Mouse (Mus musculus) liver, postnatal 0 days (tissue): ENCODE results near the gene Rnf34. TPM values are rescaled to one million over a fixed set of nuclear protein-coding genes. Genes with fewer than 3 reads are reported as not detected.

Experiments used
- ATAC-seq: fragments of 200-750 bp; cut with Nextera tagmentation; 2 replicates; pipeline ENCODE4 v1.8.0; 2017; ENCODE audit warnings: mild to moderate bottlenecking, moderate library complexity
- DNase-seq: peaks from one replicate; pipeline ENCODE4 v3.0.0-alpha.2; 2016
- H3K27ac ChIP-seq: fragments of 300-500 bp; sonication (generic); 2 replicates; pipeline ENCODE4 v1.5.1; 2014; ENCODE audit warnings: antibody characterized with exemption, moderate library complexity, mild to moderate bottlenecking, low read depth
- H3K27me3 ChIP-seq: fragments of 300-500 bp; sonication (generic); 2 replicates; pipeline ENCODE4 v1.6.1; 2014; ENCODE audit warnings: low read length, control low read depth, mixed read lengths; ENCODE audit not compliant: insufficient read depth
- H3K36me3 ChIP-seq: fragments of 300-500 bp; sonication (generic); replicated peaks from 2 replicates; pipeline ENCODE4 v1.6.1; 2014; ENCODE audit warnings: mild to moderate bottlenecking, control low read depth, low read length, moderate library complexity, mixed read lengths; ENCODE audit not compliant: insufficient read depth
- H3K4me1 ChIP-seq: fragments of 300-500 bp; sonication (generic); 2 replicates; pipeline ENCODE4 v1.6.1; 2014; ENCODE audit warnings: antibody characterized with exemption, mild to moderate bottlenecking, control low read depth; ENCODE audit not compliant: insufficient read depth
- H3K4me2 ChIP-seq: fragments of 300-500 bp; sonication (generic); 2 replicates; pipeline ENCODE4 v1.6.1; 2014; ENCODE audit warnings: low read depth, mild to moderate bottlenecking, low read length, moderate library complexity, mixed read lengths
- H3K4me3 ChIP-seq: fragments of 300-500 bp; sonication (generic); 2 replicates; pipeline ENCODE4 v1.5.1; 2014; ENCODE audit warnings: low read depth, low read length
- H3K9ac ChIP-seq: fragments of 300-500 bp; sonication (generic); replicated peaks from 2 replicates; pipeline ENCODE4 v1.6.1; 2014; ENCODE audit warnings: mild to moderate bottlenecking, moderate library complexity
- H3K9me3 ChIP-seq: fragments of 300-500 bp; sonication (generic); 2 replicates; pipeline ENCODE4 v1.6.1; 2016; ENCODE audit warnings: mild to moderate bottlenecking, control low read depth, low read length, mixed read lengths
- CTCF ChIP-seq: sonication (generic); IDR thresholded peaks from 2 replicates; pipeline ENCODE4 v1.5.1; 2016; ENCODE audit warnings: antibody characterized with exemption, low read depth
- EP300 ChIP-seq: IDR thresholded peaks from 2 replicates; pipeline ENCODE4 v1.6.1; 2016; ENCODE audit warnings: antibody characterized with exemption, low read depth, mild to moderate bottlenecking
- WGBS: fragments of 180-500 bp; shearing (Covaris S2); extraction: QIAGEN DNeasy Blood & Tissue Kit; methylation state at CpG from one replicate; pipeline ENCODE4 v1.1.7; 2014; ENCODE audit not compliant: insufficient replicate concordance; 5-methylcytosine and 5-hydroxymethylcytosine counted together
- polyA plus RNA-seq: library from polyadenylated mRNA; unstranded; fragments of >200 nt; fragmentation: Nextera tagmentation; extraction: Ambion mirVana; gene quantifications from 2 replicates; pipeline ENCODE4 v1.2.1, GENCODE M21; 2015

The Rnf34 gene
- polyA plus RNA-seq, 1 experiment from 2014 or later = 8.3 TPM

- ATAC-seq (no peak), DNase-seq (no peak)
- H3K27me3 ChIP-seq = no peaks in the 10 kb centered on the region
- no peak overlapping the region for H3K4me3 ChIP-seq
- no peaks in the 10 kb centered on the region for H3K36me3 ChIP-seq
- no peak overlapping the region for H3K27ac ChIP-seq
- no peaks in the 10 kb centered on the region for H3K4me1 ChIP-seq
- no peak overlapping the region for H3K4me2 ChIP-seq
- no peak overlapping the region for H3K9ac ChIP-seq
- no peaks in the 10 kb centered on the region for H3K9me3 ChIP-seq
- TF ChIP-seq CTCF (peak; percentile 41), EP300 (no peak)
- WGBS = 73% methylated on average over 2 of the region's 2 CpGs
These were observed 58.2 kb downstream of the Rnf34 start for GRCm38 (mm10) chr5:122908001-122908400.

- Histone ChIP-seq H3K27me3 (no peaks in the 10 kb centered on the region), H3K4me2 (no peak overlapping the region), H3K4me3 (no peak overlapping the region), H3K36me3 (no peaks in the 10 kb centered on the region), H3K9me3 (no peaks in the 10 kb centered on the region), H3K27ac (no peak overlapping the region), H3K4me1 (no peaks in the 10 kb centered on the region), H3K9ac (no peak overlapping the region)
- ATAC-seq = no peak
- 84% methylated on average over 18 of the region's 18 CpGs for WGBS
- no peak for TF ChIP-seq EP300
- no peak for TF ChIP-seq CTCF
- DNase-seq = no peak
These were observed 59.6 kb downstream of the Rnf34 start for GRCm38 (mm10) chr5:122909481-122909880.

GRCm38 (mm10) chr5:122912863-122913262 is 63.0 kb downstream of the Rnf34 start:
- TF ChIP-seq EP300 (no peak), CTCF (peak; percentile 51)
- H3K27ac ChIP-seq = no peak overlapping the region
- no peaks in the 10 kb centered on the region for H3K36me3 ChIP-seq
- H3K4me2 ChIP-seq = no peak overlapping the region
- no peak overlapping the region for H3K9ac ChIP-seq
- no peak overlapping the region for H3K4me3 ChIP-seq
- H3K27me3 ChIP-seq = no peaks in the 10 kb centered on the region
- peaks cover 9% of the 10 kb centered on the region; the same call in 1 of the 2 replicates for H3K4me1 ChIP-seq
- no peak for DNase-seq
- WGBS = 74% methylated on average over 4 of the region's 4 CpGs
- no peaks in the 10 kb centered on the region for H3K9me3 ChIP-seq
- no peak for ATAC-seq

- H3K4me3 ChIP-seq = no peak overlapping the region
- H3K27ac ChIP-seq = no peak overlapping the region
- no peaks in the 10 kb centered on the region for H3K9me3 ChIP-seq
- H3K36me3 ChIP-seq = no peaks in the 10 kb centered on the region; the same call in 1 of the 2 replicates
- no peaks in the 10 kb centered on the region for H3K27me3 ChIP-seq
- no peak overlapping the region for H3K9ac ChIP-seq
- WGBS = 69% methylated on average over 6 of the region's 6 CpGs
- DNase-seq (no peak), ATAC-seq (no peak)
- TF ChIP-seq CTCF (no peak), EP300 (no peak)
- no peak overlapping the region for H3K4me2 ChIP-seq
- peaks cover 9% of the 10 kb centered on the region; the same call in 1 of the 2 replicates for H3K4me1 ChIP-seq
These were observed 66.3 kb downstream of the Rnf34 start for GRCm38 (mm10) chr5:122916147-122916546.

GRCm38 (mm10) chr5:122917982-122918711 is 68.3 kb downstream of the Rnf34 start:
- Histone ChIP-seq H3K4me3 (no peak overlapping the region), H3K27me3 (no peaks in the 10 kb centered on the region), H3K36me3 (no peaks in the 10 kb centered on the region; the same call in 1 of the 2 replicates), H3K9me3 (no peaks in the 10 kb centered on the region), H3K9ac (no peak overlapping the region), H3K27ac (no peak overlapping the region), H3K4me1 (peaks cover 9% of the 10 kb centered on the region; the same call in 1 of the 2 replicates), H3K4me2 (no peak overlapping the region)
- no peak for ATAC-seq
- no peak for TF ChIP-seq CTCF
- no peak for TF ChIP-seq EP300
- DNase-seq = no peak
- 67% methylated on average over 7 of the region's 7 CpGs for WGBS

- no peaks in the 10 kb centered on the region for H3K27me3 ChIP-seq
- H3K4me1 ChIP-seq = peaks cover 5% of the 10 kb centered on the region; the same call in 1 of the 2 replicates
- no peaks in the 10 kb centered on the region for H3K9me3 ChIP-seq
- 79% methylated on average over 5 of the region's 5 CpGs for whole genome bisulfite sequencing
- ATAC-seq (no peak), DNase-seq (no peak)
- H3K27ac ChIP-seq = no peak overlapping the region
- H3K4me2 ChIP-seq = no peak overlapping the region
- H3K9ac ChIP-seq = no peak overlapping the region
- no peak overlapping the region for H3K4me3 ChIP-seq
- no peaks in the 10 kb centered on the region; the same call in 1 of the 2 replicates for H3K36me3 ChIP-seq
- TF ChIP-seq CTCF (no peak), EP300 (no peak)
These were observed 70.7 kb downstream of the Rnf34 start for GRCm38 (mm10) chr5:122920557-122920956.

Other genes starting within 250 kb of the Rnf34 start
- gene Ift81, start 235.5 kb upstream of the Rnf34 start, polyA plus RNA-seq = 2.7 TPM in 2 replicates
- gene P2rx7, start 206.1 kb upstream of the Rnf34 start, polyA plus RNA-seq = 1.7 and 2.1 TPM in 2 replicates
- 36.0 and 36.2 TPM in 2 replicates for gene P2rx4, start 142.5 kb upstream of the Rnf34 start, polyA plus RNA-seq
- gene Camkk2, start 70.6 kb upstream of the Rnf34 start, polyA plus RNA-seq = 9.7 and 10.6 TPM in 2 replicates
- 103 and 117 TPM in 2 replicates for gene Anapc5, start 28.7 kb upstream of the Rnf34 start, polyA plus RNA-seq
- gene Kdm2b, start 139.8 kb downstream of the Rnf34 start, polyA plus RNA-seq = 7.6 and 8.3 TPM in 2 replicates
- gene Orai1, start 165.0 kb downstream of the Rnf34 start, polyA plus RNA-seq = 12.4 and 13.1 TPM in 2 replicates
- gene Morn3, start 197.0 kb downstream of the Rnf34 start, polyA plus RNA-seq = not detected in 2 replicates
- 12.0 and 12.8 TPM in 2 replicates for gene Tmem120b, start 218.4 kb downstream of the Rnf34 start, polyA plus RNA-seq